Mouse (Mus musculus): ENCODE measurements around the gene 5730522E02Rik. TPM values are rescaled to one million over a fixed set of nuclear protein-coding genes. Genes with fewer than 3 reads are reported as not detected.

Gene 5730522E02Rik
- polyA plus RNA-seq, 1 experiment from 2014 or later, result 24.3 TPM

DNA sequence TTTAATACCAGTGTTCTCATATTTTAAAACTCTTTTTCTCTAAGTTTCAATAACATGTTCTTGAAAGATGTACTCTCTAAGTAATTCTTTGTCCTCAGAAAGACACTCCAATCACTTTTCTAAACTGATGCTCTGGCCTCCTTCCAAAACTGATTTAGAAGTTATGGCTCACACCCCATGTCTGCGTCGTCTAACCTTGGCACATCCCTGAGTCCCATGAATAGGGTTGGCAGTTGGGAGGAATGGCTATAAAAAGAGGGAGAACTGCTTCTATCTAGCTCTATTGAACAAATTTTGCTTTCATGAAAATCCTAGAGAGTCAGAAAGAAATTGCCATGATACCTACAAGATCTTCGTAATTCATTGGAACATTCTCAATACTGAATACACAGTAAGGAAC lies 458.1 kb downstream of the 5730522E02Rik start:
- H3K9ac ChIP-seq (replicated peaks), result no peak overlapping the region
- no peak overlapping the region for H3K4me2 ChIP-seq (replicated peaks)
- no peak overlapping the region for H3K27ac ChIP-seq (replicated peaks)
- 44% methylated on average over 3 of the region's 3 CpGs for WGBS
- ATAC-seq (replicated peaks), result peak; percentile 51; the same call in 1 of the 2 replicates
- H3K4me3 ChIP-seq, result no peak overlapping the region
- no peaks in the 10 kb centered on the region for H3K27me3 ChIP-seq
- H3K4me1 ChIP-seq, result peaks cover 14% of the 10 kb centered on the region
- no peaks in the 10 kb centered on the region for H3K9me3 ChIP-seq
- no peaks in the 10 kb centered on the region for H3K36me3 ChIP-seq

DNA sequence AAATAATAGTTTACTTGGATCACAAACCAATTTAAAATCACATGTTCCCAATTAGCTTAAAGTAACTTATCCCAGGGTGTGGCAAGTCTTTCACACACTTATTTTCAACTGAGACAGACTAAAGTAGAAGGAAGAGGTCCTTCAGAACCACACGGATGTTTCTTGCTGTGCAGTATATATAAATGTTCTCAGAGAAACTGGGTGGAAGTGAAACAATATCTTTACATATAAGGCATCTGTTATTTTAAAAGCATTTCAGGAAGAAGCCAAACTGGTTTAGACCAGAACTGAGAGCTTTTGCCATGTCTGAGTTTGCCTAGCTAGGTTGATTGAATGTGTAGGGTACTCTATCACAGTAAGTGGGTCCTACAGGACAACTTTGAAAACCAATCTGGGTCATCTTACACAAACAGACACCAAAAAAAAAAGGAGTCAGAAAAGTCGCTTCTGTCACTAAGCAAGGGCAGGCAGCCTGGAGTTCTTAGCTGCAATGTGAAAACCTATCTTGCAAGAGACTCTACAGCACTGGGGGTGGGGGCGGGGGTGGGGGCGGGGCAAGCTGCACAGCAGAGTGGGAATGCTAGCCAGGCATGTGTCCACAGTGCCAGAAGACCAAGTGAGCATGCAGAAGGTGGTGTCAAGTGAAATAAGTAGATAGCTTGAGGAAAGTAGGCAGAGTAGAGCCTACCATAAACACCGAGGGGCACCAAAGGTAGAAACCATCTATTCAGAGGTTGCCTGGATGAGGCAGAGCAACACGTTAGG lies 463.3 kb downstream of the 5730522E02Rik start:
- H3K36me3 ChIP-seq, result no peaks in the 10 kb centered on the region
- no peak for ATAC-seq (replicated peaks)
- WGBS, result 56% methylated on average over 6 of the region's 6 CpGs

DNA sequence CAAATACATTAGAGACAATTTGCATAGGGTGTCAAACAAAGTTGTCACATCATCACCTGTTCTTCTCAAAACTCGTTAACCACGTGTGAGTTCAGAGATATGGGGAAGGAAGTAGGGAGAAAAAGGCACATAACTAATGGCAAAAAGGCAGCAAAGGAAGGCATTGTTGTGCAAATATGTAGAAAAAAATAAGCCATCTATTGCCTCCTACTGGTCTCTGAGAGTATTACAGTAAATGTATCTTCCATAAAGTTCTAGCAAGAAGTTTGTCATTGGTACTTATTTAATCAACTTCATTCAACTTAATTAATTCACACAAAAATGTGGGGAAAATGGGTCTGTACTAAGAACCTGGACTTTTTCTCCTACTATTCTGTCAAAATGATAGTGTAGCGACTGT lies 466.9 kb downstream of the 5730522E02Rik start:
- no peak overlapping the region for H3K9ac ChIP-seq (replicated peaks)
- H3K36me3 ChIP-seq, result no peaks in the 10 kb centered on the region
- no peaks in the 10 kb centered on the region for H3K27me3 ChIP-seq
- H3K9me3 ChIP-seq, result no peaks in the 10 kb centered on the region
- no peak overlapping the region for H3K4me2 ChIP-seq (replicated peaks)
- H3K4me3 ChIP-seq, result no peak overlapping the region
- H3K4me1 ChIP-seq, result no peaks in the 10 kb centered on the region
- H3K27ac ChIP-seq (replicated peaks), result no peak overlapping the region
- 68% methylated on average over 3 of the region's 3 CpGs for WGBS
- no peak for ATAC-seq (replicated peaks)

More for the DNA sequence above, 463.3 kb downstream of the 5730522E02Rik start:
- no peak overlapping the region for H3K27ac ChIP-seq (replicated peaks)
- H3K9ac ChIP-seq (replicated peaks), result no peak overlapping the region
- H3K4me2 ChIP-seq (replicated peaks), result no peak overlapping the region
- H3K9me3 ChIP-seq, result no peaks in the 10 kb centered on the region
- no peaks in the 10 kb centered on the region for H3K27me3 ChIP-seq
- 0 out of 2 replicates have a peak, but pooled peaks cover 3% of the 10 kb centered on the region for H3K4me1 ChIP-seq
- H3K4me3 ChIP-seq, result no peak overlapping the region

- H3K27ac ChIP-seq (replicated peaks), result peak overlapping the region; percentile 53
- H3K4me2 ChIP-seq (replicated peaks), result no peak overlapping the region
- 67% methylated on average over 5 of the region's 5 CpGs for whole genome bisulfite sequencing
- no peaks in the 10 kb centered on the region for H3K9me3 ChIP-seq
- no peaks in the 10 kb centered on the region for H3K27me3 ChIP-seq
- H3K4me3 ChIP-seq, result no peak overlapping the region
- peak; percentile 53; the same call in 1 of the 2 replicates for ATAC-seq (replicated peaks)
- no peak overlapping the region for H3K9ac ChIP-seq (replicated peaks)
- H3K36me3 ChIP-seq, result no peaks in the 10 kb centered on the region
- H3K4me1 ChIP-seq, result peaks cover 4% of the 10 kb centered on the region; the same call in 1 of the 2 replicates
Observed at GRCm38 (mm10) chr11:25737255-25737654, 473.3 kb downstream of the 5730522E02Rik start.

DNA sequence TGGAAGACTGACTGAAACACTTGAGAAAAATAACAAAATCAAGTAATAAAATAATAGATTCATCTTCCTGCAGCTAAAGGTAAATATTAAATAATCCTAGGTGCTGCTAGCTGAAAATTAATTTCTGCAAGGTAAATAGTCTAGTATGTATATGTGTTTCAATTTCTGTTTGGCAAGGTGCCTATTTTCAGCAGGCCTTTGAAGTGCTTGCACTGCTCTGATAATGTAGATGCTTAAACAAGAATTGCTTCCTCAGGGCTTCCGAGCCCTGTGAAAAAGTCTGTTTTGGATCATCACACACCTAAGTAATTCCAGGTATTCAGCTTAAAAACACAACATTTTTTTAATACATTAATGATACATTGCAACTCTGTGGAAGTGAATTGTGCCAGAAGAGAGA lies 481.1 kb downstream of the 5730522E02Rik start:
- Histone ChIP-seq H3K27ac (replicated peaks) (no peak overlapping the region), H3K4me2 (replicated peaks) (no peak overlapping the region), H3K27me3 (no peaks in the 10 kb centered on the region), H3K36me3 (no peaks in the 10 kb centered on the region), H3K4me3 (no peak overlapping the region), H3K9me3 (no peaks in the 10 kb centered on the region), H3K4me1 (no peaks in the 10 kb centered on the region), H3K9ac (replicated peaks) (no peak overlapping the region)
- whole genome bisulfite sequencing, result 69% methylated on average over 1 of the region's 1 CpGs
- no peak for ATAC-seq (replicated peaks)

DNA sequence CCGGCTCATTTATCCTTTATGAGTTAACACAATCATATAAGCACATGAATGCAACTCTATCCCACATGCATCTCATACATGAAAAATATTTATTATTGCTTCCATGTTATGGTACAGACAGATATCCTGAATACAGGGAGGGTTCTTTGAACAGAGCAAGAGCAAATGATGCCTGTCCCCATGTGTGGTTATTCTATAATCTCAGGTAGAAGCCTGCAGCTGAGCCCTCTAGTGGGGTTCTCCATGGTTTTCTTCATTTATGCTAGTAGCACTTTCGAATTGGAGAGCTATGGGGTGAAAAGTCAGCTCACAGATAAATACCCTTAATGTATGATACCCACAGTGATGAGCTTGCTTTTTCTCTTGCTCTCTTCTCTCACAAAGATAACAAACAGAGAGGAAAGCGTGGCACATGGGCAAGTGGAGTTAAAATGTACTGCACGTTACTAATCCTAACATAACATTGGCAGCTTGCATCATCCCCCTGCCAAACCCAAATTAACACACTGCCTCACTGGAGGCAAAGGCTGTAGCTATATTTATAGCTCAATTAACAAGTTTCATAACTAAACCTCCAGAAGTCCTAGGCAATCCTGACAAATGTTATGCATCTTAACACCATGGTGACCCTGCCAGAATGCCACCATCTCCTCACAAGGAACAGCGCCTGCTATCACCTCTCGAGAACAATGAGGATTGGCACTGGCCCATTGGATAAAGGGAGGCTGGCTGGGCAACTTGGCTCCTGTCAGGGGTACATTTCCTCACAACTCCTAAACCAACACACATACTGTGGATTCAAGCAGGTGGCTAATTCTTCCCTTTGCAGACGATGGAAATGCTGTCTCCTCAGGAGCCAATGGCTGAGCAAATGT lies 494.9 kb downstream of the 5730522E02Rik start:
- H3K4me3 ChIP-seq, result no peak overlapping the region
- H3K9ac ChIP-seq (replicated peaks), result no peak overlapping the region
- WGBS, result 47% methylated on average over 7 of the region's 7 CpGs
- peak overlapping the region; percentile 86 for H3K27ac ChIP-seq (replicated peaks)
- no peaks in the 10 kb centered on the region for H3K9me3 ChIP-seq
- H3K27me3 ChIP-seq, result no peaks in the 10 kb centered on the region
- H3K4me1 ChIP-seq, result peaks cover 15% of the 10 kb centered on the region; the same call in 1 of the 2 replicates
- H3K36me3 ChIP-seq, result no peaks in the 10 kb centered on the region
- ATAC-seq (replicated peaks), result peak; percentile 95
- H3K4me2 ChIP-seq (replicated peaks), result no peak overlapping the region

DNA sequence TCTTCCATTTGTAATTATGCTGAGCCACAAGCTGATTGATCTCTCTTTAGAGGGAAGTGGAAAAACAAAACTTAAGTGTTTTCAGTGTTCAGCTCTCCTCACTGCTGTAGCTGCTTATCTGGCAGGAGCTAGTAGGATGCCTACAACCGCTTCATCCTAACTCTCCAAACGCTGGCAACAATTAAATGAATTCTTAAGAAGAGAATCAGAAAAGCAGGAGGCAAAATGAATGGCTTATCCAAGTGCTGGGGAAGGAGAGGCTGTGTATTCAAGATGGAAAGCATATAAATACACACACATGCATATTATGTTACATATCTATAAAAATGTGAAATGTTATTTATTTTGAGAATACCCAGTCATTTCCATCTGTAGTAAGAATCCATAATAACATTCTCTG lies 500.0 kb downstream of the 5730522E02Rik start:
- H3K9me3 ChIP-seq, result no peaks in the 10 kb centered on the region
- H3K36me3 ChIP-seq, result no peaks in the 10 kb centered on the region
- no peaks in the 10 kb centered on the region for H3K27me3 ChIP-seq
- H3K4me1 ChIP-seq, result peaks cover 16% of the 10 kb centered on the region
- 53% methylated on average over 2 of the region's 2 CpGs for WGBS
- H3K4me2 ChIP-seq (replicated peaks), result no peak overlapping the region
- peak overlapping the region; percentile 50 for H3K27ac ChIP-seq (replicated peaks)
- H3K9ac ChIP-seq (replicated peaks), result no peak overlapping the region
- no peak for ATAC-seq (replicated peaks)
- no peak overlapping the region for H3K4me3 ChIP-seq

- WGBS, result 62% methylated on average over 4 of the region's 4 CpGs
- no peak overlapping the region for H3K4me3 ChIP-seq
- H3K9ac ChIP-seq (replicated peaks), result no peak overlapping the region
- no peaks in the 10 kb centered on the region for H3K9me3 ChIP-seq
- H3K36me3 ChIP-seq, result no peaks in the 10 kb centered on the region
- H3K27me3 ChIP-seq, result no peaks in the 10 kb centered on the region
- no peak overlapping the region for H3K4me2 ChIP-seq (replicated peaks)
- peaks cover 14% of the 10 kb centered on the region for H3K4me1 ChIP-seq
- ATAC-seq (replicated peaks), result peak; percentile 86
- peak overlapping the region; percentile 50 for H3K27ac ChIP-seq (replicated peaks)
Observed at GRCm38 (mm10) chr11:25709892-25710291, 500.7 kb downstream of the 5730522E02Rik start.

GRCm38 (mm10) chr11:25704332-25705168 lies 506.0 kb downstream of the 5730522E02Rik start:
- H3K27ac ChIP-seq (replicated peaks), result peak overlapping the region; percentile 67
- peaks cover 21% of the 10 kb centered on the region for H3K4me1 ChIP-seq
- H3K4me3 ChIP-seq, result no peak overlapping the region
- H3K4me2 ChIP-seq (replicated peaks), result no peak overlapping the region
- H3K9ac ChIP-seq (replicated peaks), result no peak overlapping the region
- no peaks in the 10 kb centered on the region for H3K27me3 ChIP-seq
- no peaks in the 10 kb centered on the region for H3K9me3 ChIP-seq
- ATAC-seq (replicated peaks), result peak; percentile 72
- 21% methylated on average over 11 of the region's 11 CpGs for WGBS
- H3K36me3 ChIP-seq, result no peaks in the 10 kb centered on the region

GRCm38 (mm10) chr11:25702791-25703190 lies 507.8 kb downstream of the 5730522E02Rik start:
- Histone ChIP-seq H3K9me3 (no peaks in the 10 kb centered on the region), H3K9ac (replicated peaks) (no peak overlapping the region), H3K27ac (replicated peaks) (no peak overlapping the region), H3K4me3 (no peak overlapping the region), H3K4me1 (peaks cover 29% of the 10 kb centered on the region), H3K4me2 (replicated peaks) (no peak overlapping the region), H3K36me3 (no peaks in the 10 kb centered on the region), H3K27me3 (no peaks in the 10 kb centered on the region)
- WGBS, result 84% methylated on average over 3 of the region's 3 CpGs
- no peak for ATAC-seq (replicated peaks)

- H3K4me3 ChIP-seq, result peak overlapping the region; percentile 18
- peak overlapping the region; percentile 43 for H3K9ac ChIP-seq (replicated peaks)
- H3K9me3 ChIP-seq, result no peaks in the 10 kb centered on the region
- no peaks in the 10 kb centered on the region for H3K27me3 ChIP-seq
- peaks cover 35% of the 10 kb centered on the region for H3K4me1 ChIP-seq
- H3K27ac ChIP-seq (replicated peaks), result peak overlapping the region; percentile 88
- peak; percentile 83 for ATAC-seq (replicated peaks)
- no peaks in the 10 kb centered on the region for H3K36me3 ChIP-seq
- WGBS, result 8% methylated on average over 6 of the region's 6 CpGs
- H3K4me2 ChIP-seq (replicated peaks), result peak overlapping the region; percentile 31
Observed at GRCm38 (mm10) chr11:25697508-25698193, 512.9 kb downstream of the 5730522E02Rik start.
